Mouse (Mus musculus) layer of hippocampus, postnatal 10 days (tissue): Measurements from ENCODE around the gene Gclc. TPM values are rescaled to one million over a fixed set of nuclear protein-coding genes. Genes with fewer than 3 reads are reported as not detected.
"Not testable (repeated sequence)": the region's sequence is repeated elsewhere in the genome, so short reads cannot be mapped to it uniquely, and the experiment has no call there.

Source experiments
- DNase-seq, 2 experiments: peaks; one replicate each; pipeline ENCODE4 v3.0.0; 2021; ENCODE audit warnings: low spot score in 2 of 2
- total RNA-seq, 2 experiments: library from RNA; stranded (reverse); gene quantifications; 2 replicates each; pipeline ENCODE4 v1.2.3; 2021

Gene Gclc
- total RNA-seq, 2 experiments from 2014 or later, result 35.7 to 36.0 TPM

GRCm38 (mm10) chr9:77744798-77745197 is 9.5 kb upstream of the Gclc start:
- DNase-seq, result no peak

DNA sequence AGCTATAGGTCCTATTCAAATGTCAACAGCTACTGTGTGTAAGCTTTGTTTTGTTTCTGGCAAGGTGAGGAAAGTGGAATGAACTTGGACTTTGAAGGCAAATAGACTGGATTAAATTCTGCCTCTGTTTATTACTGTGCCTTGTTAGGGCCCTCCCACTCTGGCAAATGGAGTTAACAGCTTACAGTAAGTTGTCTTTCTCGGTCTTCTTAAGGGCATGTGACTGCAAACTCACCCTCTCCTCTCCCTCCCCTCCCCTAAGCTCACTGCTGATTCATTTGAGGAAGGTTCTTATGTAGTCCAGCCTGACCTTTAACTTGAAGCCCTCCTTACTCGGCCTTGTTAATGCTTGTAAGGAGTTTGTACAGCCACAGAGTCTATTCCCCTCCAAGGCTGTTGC is 8.0 kb upstream of the Gclc start:
- DNase-seq, result no peak

- DNase-seq, result not testable (repeated sequence)
Observed at GRCm38 (mm10) chr9:77748292-77748691, 6.0 kb upstream of the Gclc start.

DNA sequence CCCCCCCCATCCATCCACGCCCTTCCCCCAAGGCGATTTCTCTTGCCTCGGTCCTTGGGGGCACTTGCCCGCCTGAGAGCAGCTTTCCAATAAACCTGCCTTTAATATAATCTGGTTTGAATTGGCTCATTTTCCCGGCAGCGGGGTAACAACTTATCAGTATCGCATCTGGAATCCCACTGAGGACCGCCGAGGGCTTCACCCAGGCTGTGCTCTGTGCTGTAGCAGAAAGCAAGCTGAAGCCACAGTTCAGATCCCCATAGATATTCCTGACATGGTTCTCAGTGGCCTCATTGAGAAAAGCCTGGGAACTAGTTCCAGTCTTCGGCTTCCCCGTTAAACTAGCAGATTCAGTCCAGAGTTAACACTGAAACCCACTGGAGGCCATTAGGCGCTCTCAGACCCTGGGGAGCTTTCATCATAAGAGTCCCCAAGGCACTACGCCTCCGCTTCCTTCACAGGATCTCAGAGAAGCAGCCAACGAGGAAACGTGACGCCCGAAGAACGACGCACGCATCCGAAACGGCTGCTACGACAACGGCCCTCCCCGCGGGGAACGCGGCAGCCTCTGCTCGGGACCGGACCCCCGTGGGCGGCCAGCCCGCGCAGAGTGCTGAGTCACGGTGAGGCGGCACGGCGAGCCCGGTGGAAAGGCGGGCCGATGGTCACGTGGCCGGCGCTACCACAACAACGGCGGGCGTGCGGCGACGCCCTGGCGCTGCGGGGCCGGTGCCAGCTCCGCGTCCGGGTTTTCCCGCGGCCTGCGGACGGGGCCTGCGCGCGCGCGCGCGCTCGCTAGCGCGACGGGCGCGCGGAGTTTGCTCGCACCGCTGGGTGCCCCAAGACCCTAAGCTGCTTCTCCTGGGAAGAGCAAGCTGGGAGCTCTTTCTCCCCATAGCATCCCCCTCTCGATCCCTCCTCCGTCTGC is 3.9 kb upstream of the Gclc start:
- DNase-seq, result peak; percentile 94 to 97

- DNase-seq, result no peak
Observed at GRCm38 (mm10) chr9:77751091-77751521, 3.2 kb upstream of the Gclc start.

- no peak for DNase-seq
Observed at GRCm38 (mm10) chr9:77754728-77755402, 530 bp downstream of the Gclc start.

DNA sequence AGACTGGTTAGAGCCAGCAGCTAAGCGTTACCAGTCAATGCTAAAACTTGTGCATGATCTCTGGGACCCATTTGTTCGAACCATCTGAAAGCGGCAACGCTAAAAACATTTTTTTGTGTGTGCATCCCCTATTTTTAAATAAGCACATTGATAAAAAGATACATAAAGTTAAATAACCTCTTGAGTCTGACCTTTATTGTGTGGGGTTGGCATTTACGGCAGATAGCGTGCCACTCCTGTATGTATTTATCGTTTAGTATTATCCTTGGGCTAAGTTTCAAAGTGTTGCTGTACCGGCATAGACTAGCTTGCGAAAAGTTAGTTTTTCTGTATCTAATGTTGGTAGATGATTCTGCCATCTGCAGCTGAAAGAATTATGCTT is 1.1 kb downstream of the Gclc start:
- DNase-seq, result no peak

DNA sequence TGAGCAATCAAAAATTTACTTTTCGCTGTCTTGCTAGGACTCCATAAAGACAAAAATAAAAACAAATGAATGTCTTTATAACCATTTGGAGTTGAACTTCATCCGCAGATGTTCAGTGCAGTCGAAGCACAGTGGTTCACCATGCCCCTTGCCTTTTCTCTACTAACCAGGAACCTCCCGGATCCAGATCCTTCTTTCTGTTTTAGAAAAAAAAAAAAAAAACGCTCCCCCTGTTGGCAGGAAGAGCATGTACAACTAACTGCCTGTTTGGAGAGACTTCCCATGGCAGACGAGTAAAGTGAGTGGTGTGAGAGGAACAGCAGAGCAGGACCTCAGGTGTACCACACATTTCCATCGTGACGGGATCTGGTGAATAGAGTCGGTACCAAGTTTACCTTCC is 1.7 kb downstream of the Gclc start:
- DNase-seq, result no peak

- no peak for DNase-seq
Observed at GRCm38 (mm10) chr9:77757331-77757730, 3.0 kb downstream of the Gclc start.

DNA sequence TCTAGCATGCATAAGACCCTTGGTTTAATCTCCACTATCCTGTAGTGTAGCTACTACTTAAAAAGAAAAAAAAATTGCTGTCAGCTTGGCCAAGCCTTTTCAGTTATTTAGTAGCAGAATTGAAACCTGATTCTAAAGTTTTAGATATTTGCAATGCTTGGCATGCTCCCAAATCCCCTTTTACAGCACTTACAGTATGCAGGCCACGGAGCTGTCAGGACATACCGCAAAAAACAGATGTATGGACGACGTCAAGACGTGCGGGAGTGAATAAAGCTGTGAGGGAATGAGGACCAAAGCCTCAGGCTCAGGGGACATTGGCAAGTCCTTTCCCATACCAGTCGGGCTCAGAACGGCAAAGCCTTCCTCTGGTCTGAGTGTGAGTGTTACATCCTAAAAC is 4.1 kb downstream of the Gclc start:
- no peak for DNase-seq

- DNase-seq, result no peak
Observed at GRCm38 (mm10) chr9:77759111-77759510, 4.8 kb downstream of the Gclc start.

DNA sequence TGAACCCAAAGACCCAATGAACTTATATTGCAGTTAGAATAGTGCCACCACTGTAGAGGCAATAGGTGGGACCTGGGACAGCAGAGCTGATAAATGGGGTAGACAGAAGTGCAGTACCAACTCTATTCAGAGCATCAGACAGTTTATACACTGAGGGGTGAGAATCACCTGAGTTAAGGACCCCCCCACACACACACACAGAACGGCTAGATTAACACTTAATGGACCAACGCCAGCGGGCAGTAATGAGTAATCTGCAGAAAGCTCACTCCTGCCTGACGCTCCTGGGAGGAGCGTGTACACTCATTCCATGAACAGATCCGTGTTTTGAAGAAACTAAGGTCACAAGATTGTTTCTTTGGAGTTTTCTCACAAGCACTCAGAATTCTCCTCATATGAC is 5.4 kb downstream of the Gclc start:
- DNase-seq, result no peak

DNA sequence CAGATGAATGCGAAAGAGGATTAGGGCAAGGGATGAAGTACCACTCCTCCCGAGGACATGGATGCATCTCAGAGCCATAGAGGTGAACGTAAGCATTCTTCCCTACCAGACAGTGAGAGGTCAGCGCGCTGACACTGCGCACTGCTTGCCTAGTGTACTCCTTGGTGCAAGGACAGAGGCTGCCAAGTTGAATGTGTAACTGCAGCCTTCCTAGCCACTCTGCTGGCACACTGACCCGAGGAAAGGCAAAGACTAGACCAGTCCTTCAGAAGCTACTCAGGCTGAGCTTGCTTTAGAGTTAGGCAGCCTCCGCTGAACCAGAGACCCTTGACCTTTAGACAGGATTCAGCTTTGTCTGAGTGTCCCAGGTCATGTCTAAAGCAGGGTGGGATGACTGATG is 11.9 kb downstream of the Gclc start:
- no peak for DNase-seq

DNA sequence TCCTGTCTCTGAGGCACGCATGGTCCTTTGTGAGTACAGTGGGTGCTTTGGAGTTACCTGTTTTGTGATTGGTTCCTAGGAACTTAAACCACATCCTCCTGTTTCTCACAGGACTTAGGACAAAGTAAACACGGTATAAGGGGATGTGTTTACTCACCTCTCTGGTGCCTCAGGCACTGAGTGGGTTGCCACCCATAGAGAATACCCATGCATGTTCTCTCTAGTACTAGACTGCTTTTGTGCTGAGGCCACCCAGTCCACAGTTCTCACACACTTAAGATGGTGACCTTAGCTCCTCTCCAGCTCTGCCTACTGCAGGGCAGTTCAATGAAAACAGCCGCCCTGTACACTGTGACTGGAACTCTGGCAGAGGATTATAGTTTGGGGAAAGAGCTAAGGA is 12.4 kb downstream of the Gclc start:
- DNase-seq, result no peak

DNA sequence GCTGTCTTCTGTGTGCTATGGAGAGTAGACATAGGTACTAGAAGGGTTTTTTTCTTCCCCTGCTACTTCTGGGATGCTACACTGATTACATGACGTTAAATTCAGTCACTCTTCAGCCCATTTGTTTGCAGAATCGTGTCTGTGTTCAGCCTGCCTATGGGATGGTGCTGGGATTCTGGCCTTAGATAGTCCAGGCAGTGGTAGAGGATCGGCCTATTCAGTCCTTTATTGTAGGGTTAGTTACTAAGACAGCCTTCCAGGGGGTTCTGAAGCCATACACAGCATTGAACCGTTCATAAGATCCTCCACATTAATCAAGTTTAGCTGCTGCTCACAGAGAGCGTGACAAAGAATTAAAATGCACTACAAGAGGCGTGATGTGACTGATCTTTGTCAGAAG is 16.6 kb downstream of the Gclc start:
- no peak for DNase-seq

GRCm38 (mm10) chr9:77771330-77771729 is 17.0 kb downstream of the Gclc start:
- no peak for DNase-seq

DNA sequence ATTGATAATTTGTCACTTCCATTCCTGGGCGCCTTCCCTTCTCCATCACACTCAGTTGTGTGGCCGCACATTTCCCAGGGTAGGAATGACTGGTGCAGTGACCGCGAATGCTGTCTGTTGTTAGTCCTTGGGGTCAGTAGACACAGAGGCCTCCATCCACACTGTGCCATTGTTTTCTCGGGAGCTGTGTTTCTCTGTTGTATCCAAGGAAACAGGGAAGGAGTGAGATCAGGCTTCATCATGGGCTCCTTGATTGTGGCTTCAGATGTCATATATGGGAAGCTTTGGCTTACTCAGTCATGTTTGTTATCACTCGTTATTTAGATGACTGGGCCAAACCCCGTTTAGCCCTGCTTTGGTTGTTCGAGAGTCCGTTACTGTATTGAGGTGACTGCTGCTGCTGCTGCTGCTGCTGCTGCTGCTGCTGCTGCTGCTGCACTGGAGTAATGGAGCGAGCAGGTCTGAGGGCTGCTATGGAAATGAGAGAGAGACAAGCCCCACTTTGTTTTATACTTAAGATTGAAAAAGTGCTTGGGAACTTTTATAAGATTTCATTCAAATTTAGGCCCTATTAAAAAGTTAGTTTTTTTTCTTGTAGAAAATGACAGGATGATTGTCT is 17.5 kb downstream of the Gclc start:
- DNase-seq, result no peak

DNA sequence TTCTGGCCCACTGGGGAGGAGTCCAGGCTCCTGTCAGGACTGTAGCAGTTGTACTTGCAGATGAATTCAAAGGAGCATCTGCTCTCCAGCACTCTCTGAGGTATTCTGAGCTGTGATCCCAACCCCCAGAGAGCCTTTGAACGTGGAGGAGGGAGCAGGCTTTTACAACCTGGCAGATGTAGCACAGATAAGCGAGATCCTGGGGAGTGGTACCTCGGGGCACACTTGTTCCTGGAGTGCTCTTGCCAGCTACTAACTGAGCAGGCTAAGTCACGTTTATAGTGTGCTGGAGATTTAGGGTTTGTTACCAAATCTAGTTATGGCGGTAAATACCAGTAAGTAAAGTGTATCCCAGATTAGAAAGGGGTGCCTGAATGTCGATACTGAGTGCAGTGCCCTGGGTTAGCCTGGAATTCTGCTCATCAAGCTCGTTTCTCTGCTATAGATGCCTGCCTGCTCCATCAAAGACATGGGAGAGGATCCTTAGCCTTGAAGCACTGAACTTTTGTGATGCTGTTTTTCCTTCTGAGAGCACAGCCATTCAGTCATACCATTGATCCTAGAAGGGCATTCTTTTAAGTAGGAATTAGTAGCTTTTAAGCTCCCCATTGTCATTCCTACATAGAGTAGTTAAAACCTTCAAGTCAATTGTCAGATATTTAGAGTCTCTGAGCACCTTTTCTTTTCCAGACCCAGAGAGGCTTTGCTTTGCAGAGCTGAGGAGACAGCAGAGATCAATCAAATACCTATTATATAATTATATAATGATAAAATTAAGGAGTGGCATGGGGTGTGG is 22.6 kb downstream of the Gclc start:
- no peak for DNase-seq

GRCm38 (mm10) chr9:77777622-77778021 is 23.3 kb downstream of the Gclc start:
- DNase-seq, result no peak

DNA sequence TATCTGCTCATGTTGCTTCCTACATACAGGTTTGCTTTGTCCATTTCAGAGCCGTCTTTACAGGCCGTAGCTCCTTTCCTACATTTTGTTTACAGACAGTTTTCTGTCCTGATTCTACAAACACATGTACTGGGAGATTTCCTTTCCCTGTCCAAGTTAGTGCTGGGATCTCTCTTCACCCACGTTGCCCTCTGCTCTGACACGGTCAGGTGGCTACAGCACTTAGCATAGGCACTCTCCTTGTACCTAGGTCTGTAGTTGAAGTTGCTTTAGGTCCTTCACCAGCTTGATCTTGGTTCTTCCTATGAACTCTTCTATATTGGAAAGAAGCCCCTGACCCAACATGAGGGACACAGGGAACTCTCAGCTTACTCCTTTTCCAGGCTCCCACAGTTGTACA is 25.4 kb downstream of the Gclc start:
- DNase-seq, result no peak

DNA sequence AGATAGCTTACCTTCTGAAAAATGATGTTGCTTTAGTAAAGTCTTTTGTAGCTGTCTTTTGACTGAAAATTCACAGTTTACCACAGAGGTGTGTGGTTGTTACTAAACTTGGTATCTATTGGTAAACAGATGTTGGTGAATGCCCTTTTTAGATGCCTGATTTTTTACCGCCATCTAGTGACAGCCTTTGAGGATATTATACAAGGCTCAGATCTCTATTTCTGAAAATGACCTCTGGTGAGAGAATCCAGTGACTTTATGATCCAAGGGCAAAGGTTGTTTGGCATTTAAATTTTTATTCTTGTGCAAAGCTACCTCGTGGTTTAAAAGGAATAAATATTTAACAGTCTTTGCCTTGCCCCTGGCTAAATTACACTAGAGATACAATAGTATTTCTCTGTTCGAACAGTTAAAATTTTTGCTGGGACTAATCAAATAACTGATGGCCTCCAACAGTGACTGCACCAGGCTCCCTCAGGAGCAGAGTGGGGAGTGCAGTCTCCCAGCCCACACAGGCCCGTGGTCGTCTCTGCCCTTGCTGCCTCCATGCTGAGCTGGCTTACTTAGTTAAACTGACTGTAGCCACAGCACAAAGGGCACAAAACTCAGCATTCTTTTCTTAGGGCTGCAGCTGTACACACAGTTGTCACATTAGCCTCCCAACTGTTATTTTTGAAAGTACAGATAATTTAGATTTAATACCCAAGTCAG is 27.3 kb downstream of the Gclc start:
- DNase-seq, result no peak
